Mouse (Mus musculus): ENCODE data around the gene Lsm14a.

- TF ChIP-seq POLR2A (IDR thresholded peaks at IDR 0.05; ENCODE audit: insufficient read length, low read depth) (peak; percentile 79), MYOG (IDR thresholded peaks at IDR 0.05; ENCODE audit: control insufficient read depth in 1 of 3, insufficient read depth in 1 of 3, insufficient read length in 2 of 3, low read depth in 2 of 3) (peak; percentile 92 to 98 (median 93)), MAX (IDR thresholded peaks at IDR 0.05; ENCODE audit: low read depth) (peak; percentile 32), SRF (IDR thresholded peaks at IDR 0.05; ENCODE audit: control insufficient read depth, insufficient read length, low read depth) (no peak), CEBPB (IDR thresholded peaks at IDR 0.05; ENCODE audit: insufficient read depth, poor library complexity, severe bottlenecking) (peak; percentile 99), MYOD1 (IDR thresholded peaks at IDR 0.05; ENCODE audit: control insufficient read depth in 1 of 3, insufficient read length in 2 of 3, low read depth in 2 of 3) (peak; percentile 59 to 95 (median 95)), POLR2AphosphoS2 (IDR thresholded peaks at IDR 0.05; ENCODE audit: insufficient read length, low read depth) (peak; percentile 94)
Observed at GRCm38 (mm10) chr7:34390834-34391155, 2.3 kb downstream of the Lsm14a start.

Data from myocyte (in vitro differentiated cells).